Mouse (Mus musculus) E14TG2a.4 (cell line): ENCODE data around the gene Ppp1r13b.

ENCODE experiments used
- H3K27me3 ChIP-seq: 2 replicates; pipeline ENCODE4 v1.6.1; 2014; ENCODE audit warnings: low read length, control low read depth; ENCODE audit not compliant: insufficient read depth
- H3K36me3 ChIP-seq: 2 replicates; pipeline ENCODE4 v1.6.1; 2014; ENCODE audit warnings: low read length, control low read depth; ENCODE audit not compliant: insufficient read depth
- H3K4me1 ChIP-seq: replicated peaks from 2 replicates; pipeline ENCODE4 v1.6.1; 2014; ENCODE audit warnings: low read depth, low read length, control low read depth
- H3K4me3 ChIP-seq: replicated peaks from 2 replicates; pipeline ENCODE4 v1.5.1; 2014; ENCODE audit warnings: mild to moderate bottlenecking, low read length
- H3K9me3 ChIP-seq: 2 replicates; pipeline ENCODE4 v1.6.1; 2014; ENCODE audit warnings: low read length, control low read depth
- CTCF ChIP-seq: conservative IDR thresholded peaks from 2 replicates; pipeline ENCODE4 v1.5.1; 2014; ENCODE audit warnings: low read length
- NANOG ChIP-seq: IDR thresholded peaks from 2 replicates; pipeline ENCODE4 v1.6.1; 2014; ENCODE audit warnings: borderline replicate concordance, low read length, mixed read lengths
- POU5F1 ChIP-seq: IDR thresholded peaks from 2 replicates; pipeline ENCODE4 v1.6.1; 2014; ENCODE audit warnings: low read length, borderline replicate concordance

Gene Ppp1r13b

DNA sequence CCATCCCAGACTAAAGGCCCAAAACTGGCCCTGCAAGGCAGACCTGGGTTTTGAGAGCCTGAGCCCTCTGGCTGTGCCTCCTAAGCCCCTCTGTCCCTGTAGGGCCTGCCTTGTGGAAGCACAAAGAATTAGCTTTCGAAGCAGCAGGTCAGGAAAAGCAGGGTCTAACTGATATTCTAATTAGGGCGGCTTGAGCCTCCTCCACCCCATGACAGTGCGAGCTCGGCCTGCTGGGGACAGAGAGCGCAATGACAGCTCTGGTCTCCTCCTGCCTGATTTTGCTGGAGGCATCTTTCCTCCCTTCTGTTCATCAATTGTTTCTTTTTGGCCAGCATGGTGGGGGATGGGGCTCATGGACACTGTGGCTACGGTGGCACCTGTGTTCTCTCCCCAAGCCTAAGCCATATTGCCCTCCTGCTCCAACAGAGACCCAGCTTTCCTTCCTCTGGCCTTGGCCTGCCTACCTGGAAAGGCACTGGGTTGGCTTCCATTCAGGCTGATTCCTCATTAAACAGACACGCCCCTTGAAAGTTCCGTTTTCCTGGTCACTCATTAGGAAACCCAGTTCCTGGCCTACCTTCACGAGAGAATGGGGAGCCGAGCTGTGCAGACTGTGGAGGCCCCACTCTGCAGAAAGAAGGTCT is 35.6 kb upstream of the Ppp1r13b start:
- TF ChIP-seq NANOG, result no peak
- TF ChIP-seq POU5F1, result no peak
- TF ChIP-seq CTCF, result no peak
- Histone ChIP-seq H3K36me3 (no peaks in the 10 kb centered on the region), H3K4me3 (peak overlapping the region; percentile 32; the same call in 1 of the 2 replicates), H3K4me1 (peaks cover 57% of the 10 kb centered on the region), H3K27me3 (peaks cover 4% of the 10 kb centered on the region; the same call in 1 of the 2 replicates), H3K9me3 (no peaks in the 10 kb centered on the region)

GRCm38 (mm10) chr12:111938623-111939177 is 30.8 kb upstream of the Ppp1r13b start:
- TF ChIP-seq POU5F1, result no peak
- no peak for TF ChIP-seq CTCF
- no peak for TF ChIP-seq NANOG
- Histone ChIP-seq H3K4me3 (no peak overlapping the region), H3K9me3 (no peaks in the 10 kb centered on the region), H3K4me1 (peaks cover 77% of the 10 kb centered on the region), H3K27me3 (peaks cover 4% of the 10 kb centered on the region), H3K36me3 (no peaks in the 10 kb centered on the region)

DNA sequence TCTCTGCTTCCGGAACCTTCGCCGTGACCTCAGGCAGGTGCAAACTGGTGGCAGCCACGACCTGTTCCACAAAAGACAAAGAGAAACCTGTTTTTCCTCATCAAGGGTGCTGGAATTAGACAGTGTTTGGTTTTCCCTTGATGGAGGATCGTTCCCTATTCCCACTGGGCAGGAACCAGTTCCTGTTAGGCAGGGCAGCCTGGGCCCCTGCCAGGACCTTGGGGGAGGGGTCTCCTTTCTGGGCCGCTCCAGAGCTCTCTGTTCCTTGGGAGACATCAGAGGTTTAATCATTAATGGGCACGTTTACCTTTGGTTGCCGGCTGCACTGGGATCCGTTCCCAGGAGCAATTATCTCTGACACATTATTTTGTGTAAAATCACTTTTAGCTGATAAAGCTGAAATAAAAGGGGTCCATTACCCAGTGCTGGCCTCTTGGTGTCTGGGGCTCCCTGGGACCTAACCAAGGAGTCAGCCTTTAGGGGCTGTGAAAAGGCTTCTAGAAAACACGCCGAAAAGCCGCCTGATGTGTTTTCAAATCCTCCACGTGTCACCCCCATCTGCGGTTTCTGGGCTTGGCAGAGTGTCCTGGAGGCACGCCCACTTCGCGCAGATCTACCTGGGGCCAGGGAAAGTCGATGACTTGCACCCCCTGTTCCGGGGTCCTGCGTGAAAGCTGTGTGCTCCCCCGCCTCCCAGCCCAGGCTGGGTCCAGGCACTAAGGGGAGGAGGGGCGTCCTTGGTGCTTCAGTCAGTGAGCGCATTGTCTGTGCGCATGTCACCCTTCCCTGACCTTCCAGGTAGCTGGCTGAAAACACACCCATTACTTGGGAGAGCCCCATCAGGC is 29.0 kb upstream of the Ppp1r13b start:
- TF ChIP-seq POU5F1 (no peak), CTCF (no peak), NANOG (no peak)
- peaks cover 4% of the 10 kb centered on the region for H3K27me3 ChIP-seq
- no peaks in the 10 kb centered on the region for H3K9me3 ChIP-seq
- H3K36me3 ChIP-seq, result no peaks in the 10 kb centered on the region
- peak overlapping the region; percentile 61 for H3K4me3 ChIP-seq
- H3K4me1 ChIP-seq, result peaks cover 74% of the 10 kb centered on the region

GRCm38 (mm10) chr12:111933971-111934370 is 26.1 kb upstream of the Ppp1r13b start:
- no peak for TF ChIP-seq NANOG
- TF ChIP-seq POU5F1, result no peak
- no peak for TF ChIP-seq CTCF
- H3K4me3 ChIP-seq, result no peak overlapping the region
- H3K36me3 ChIP-seq, result no peaks in the 10 kb centered on the region
- H3K9me3 ChIP-seq, result no peaks in the 10 kb centered on the region
- peaks cover 55% of the 10 kb centered on the region for H3K4me1 ChIP-seq
- H3K27me3 ChIP-seq, result peaks cover 6% of the 10 kb centered on the region

- Histone ChIP-seq H3K4me3 (no peak overlapping the region), H3K9me3 (no peaks in the 10 kb centered on the region), H3K36me3 (no peaks in the 10 kb centered on the region), H3K4me1 (peaks cover 47% of the 10 kb centered on the region), H3K27me3 (peaks cover 6% of the 10 kb centered on the region)
- no peak for TF ChIP-seq NANOG
- no peak for TF ChIP-seq CTCF
- no peak for TF ChIP-seq POU5F1
Observed at GRCm38 (mm10) chr12:111933032-111933704, 25.3 kb upstream of the Ppp1r13b start.

DNA sequence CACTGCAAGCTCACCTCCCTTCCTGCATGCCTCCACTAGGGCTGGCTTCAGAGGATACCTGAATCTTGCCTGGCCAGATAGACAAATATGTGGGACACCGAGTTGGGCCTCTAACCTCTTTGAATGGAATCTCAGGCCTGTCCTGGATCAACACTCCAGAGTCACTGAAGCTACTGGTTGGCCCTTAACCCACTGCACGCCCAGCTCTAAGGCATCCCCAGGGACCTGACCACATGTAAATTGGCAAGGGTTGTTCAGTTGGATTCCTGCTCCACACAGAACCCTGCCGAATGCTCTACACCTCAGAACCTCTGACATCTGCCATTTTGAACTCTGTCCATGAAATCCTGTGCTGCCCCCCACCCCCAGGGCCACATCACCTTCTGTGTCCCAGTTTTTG is 24.6 kb upstream of the Ppp1r13b start:
- H3K4me3 ChIP-seq, result no peak overlapping the region
- no peak for TF ChIP-seq NANOG
- no peak for TF ChIP-seq POU5F1
- no peak for TF ChIP-seq CTCF
- H3K9me3 ChIP-seq, result no peaks in the 10 kb centered on the region
- H3K36me3 ChIP-seq, result no peaks in the 10 kb centered on the region
- peaks cover 41% of the 10 kb centered on the region for H3K4me1 ChIP-seq
- H3K27me3 ChIP-seq, result peaks cover 6% of the 10 kb centered on the region

DNA sequence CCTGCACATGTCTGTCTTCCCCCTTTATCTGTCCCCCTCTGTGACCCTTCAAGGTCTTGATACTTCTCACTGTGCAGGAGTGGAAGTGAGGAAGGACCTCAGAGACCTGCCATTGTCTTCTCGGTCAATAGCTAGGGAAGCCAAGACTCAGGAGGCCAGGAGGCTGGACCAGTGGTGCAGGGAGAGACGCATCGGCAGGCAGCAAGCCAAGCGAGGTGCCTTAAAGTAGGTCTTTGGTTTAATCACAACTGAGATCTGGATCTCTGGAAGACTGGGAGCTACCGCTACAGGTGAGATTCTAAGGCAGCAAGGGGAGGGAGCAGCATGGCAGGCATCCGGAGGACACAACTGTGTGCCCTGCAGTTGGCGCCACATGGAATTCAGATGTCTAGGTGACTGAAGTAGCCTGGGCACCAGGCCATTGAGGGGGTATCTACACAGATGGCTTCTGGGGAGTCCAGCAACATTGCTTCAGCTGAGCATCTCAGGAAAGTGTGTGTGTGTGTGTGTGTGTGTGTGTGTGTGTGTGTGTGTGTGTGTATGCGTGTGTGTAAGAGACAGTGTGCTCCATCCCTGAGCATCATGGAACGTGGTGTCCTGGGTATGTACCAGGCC is 23.6 kb upstream of the Ppp1r13b start:
- H3K4me3 ChIP-seq, result no peak overlapping the region
- H3K27me3 ChIP-seq, result peaks cover 6% of the 10 kb centered on the region
- peaks cover 31% of the 10 kb centered on the region for H3K4me1 ChIP-seq
- TF ChIP-seq POU5F1 (no peak), NANOG (no peak), CTCF (no peak)
- no peaks in the 10 kb centered on the region for H3K9me3 ChIP-seq
- no peaks in the 10 kb centered on the region for H3K36me3 ChIP-seq

DNA sequence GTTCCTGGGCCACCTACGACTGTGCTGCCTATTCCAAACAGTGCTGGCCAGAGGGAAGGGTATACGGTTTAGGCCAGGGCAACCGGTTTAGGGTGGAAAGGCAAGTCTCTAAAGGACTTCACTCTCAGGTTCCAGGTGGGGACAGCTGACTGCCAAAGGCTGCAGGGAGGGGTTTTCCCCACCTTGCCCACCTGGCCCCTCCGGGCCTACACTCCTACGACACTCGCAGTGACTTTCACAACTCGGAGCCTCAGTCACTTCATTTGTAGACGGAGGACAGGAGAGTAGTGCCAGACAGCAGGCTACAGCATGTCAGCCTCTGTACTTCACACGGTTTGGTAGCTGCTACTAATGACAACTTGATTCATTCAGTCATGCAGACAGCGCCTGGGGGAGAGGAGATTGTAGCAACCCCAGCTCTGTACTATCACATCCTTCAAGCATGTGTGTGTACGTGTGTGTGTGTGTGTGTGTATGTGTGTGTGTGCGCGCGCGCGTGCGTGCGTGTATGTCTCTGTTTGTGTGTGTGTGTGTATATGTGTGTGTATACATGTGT is 20.6 kb upstream of the Ppp1r13b start:
- H3K4me3 ChIP-seq, result no peak overlapping the region
- no peaks in the 10 kb centered on the region for H3K9me3 ChIP-seq
- H3K27me3 ChIP-seq, result peaks cover 12% of the 10 kb centered on the region; the same call in 1 of the 2 replicates
- no peaks in the 10 kb centered on the region for H3K36me3 ChIP-seq
- H3K4me1 ChIP-seq, result peaks cover 9% of the 10 kb centered on the region
- TF ChIP-seq CTCF (no peak), POU5F1 (no peak), NANOG (no peak)
